Mouse (Mus musculus) megakaryocyte, embryonic 14.5 days (primary cell): Measurements from ENCODE around the gene Lypd6b.

Experiments
- FLI1 ChIP-seq: IDR thresholded peaks from 2 replicates; pipeline ENCODE4 v1.6.1; 2012; ENCODE audit warnings: low read length, inconsistent platforms, mixed read lengths
- GATA1 ChIP-seq: IDR thresholded peaks from 3 replicates; pipeline ENCODE4 v1.6.1; 2012; ENCODE audit warnings: mixed read lengths, low read length, inconsistent platforms, borderline replicate concordance

GRCm38 (mm10) chr2:49825588-49825987 lies 38.1 kb downstream of the Lypd6b start:
- TF ChIP-seq GATA1 (no peak), FLI1 (no peak)
